Mouse (Mus musculus): ENCODE data around the gene Fah.

Gene Fah

GRCm38 (mm10) chr7:84594917-84595303, 11.6 kb downstream of the Fah start:
- DNase-seq (ENCODE audit: low read depth, low spot score): no peak

- DNase-seq (ENCODE audit: low read depth, low spot score): peak; percentile 87
Observed at GRCm38 (mm10) chr7:84594087-84594916, 12.2 kb downstream of the Fah start.

- peak; percentile 16 for DNase-seq (ENCODE audit: low read depth, low spot score)
Observed at GRCm38 (mm10) chr7:84591347-84591746, 15.2 kb downstream of the Fah start.

- no peak for DNase-seq (ENCODE audit: low read depth, low spot score)
Observed at GRCm38 (mm10) chr7:84590622-84591021, 15.9 kb downstream of the Fah start.

GRCm38 (mm10) chr7:84587101-84587783, 19.3 kb downstream of the Fah start:
- DNase-seq (ENCODE audit: low read depth, low spot score): no peak

GRCm38 (mm10) chr7:84586360-84587100, 20.0 kb downstream of the Fah start:
- no peak for DNase-seq (ENCODE audit: low read depth, low spot score)

GRCm38 (mm10) chr7:84585086-84585485, 21.4 kb downstream of the Fah start:
- DNase-seq (ENCODE audit: low read depth, low spot score): no peak

- DNase-seq (ENCODE audit: low read depth, low spot score): no peak
Observed at GRCm38 (mm10) chr7:84579769-84580168, 26.8 kb downstream of the Fah start.

- no peak for DNase-seq (ENCODE audit: low read depth, low spot score)
Observed at GRCm38 (mm10) chr7:84578841-84579240, 27.7 kb downstream of the Fah start.

- DNase-seq (ENCODE audit: low read depth, low spot score): no peak
Observed at GRCm38 (mm10) chr7:84577034-84577433, 29.5 kb downstream of the Fah start.

GRCm38 (mm10) chr7:84566200-84566599, 40.3 kb downstream of the Fah start:
- no peak for DNase-seq (ENCODE audit: low read depth, low spot score)

- DNase-seq (ENCODE audit: low read depth, low spot score): no peak
Observed at GRCm38 (mm10) chr7:84564236-84564635, 42.3 kb downstream of the Fah start.

GRCm38 (mm10) chr7:84560500-84560899, 46.0 kb downstream of the Fah start:
- no peak for DNase-seq (ENCODE audit: low read depth, low spot score)

- no peak for DNase-seq (ENCODE audit: low read depth, low spot score)
Observed at GRCm38 (mm10) chr7:84557332-84557731, 49.2 kb downstream of the Fah start.

GRCm38 (mm10) chr7:84555294-84555693, 51.2 kb downstream of the Fah start:
- no peak for DNase-seq (ENCODE audit: low read depth, low spot score)

- no peak for DNase-seq (ENCODE audit: low read depth, low spot score)
Observed at GRCm38 (mm10) chr7:84551472-84551871, 55.0 kb downstream of the Fah start.

GRCm38 (mm10) chr7:84546667-84547066, 59.9 kb downstream of the Fah start:
- no peak for DNase-seq (ENCODE audit: low read depth, low spot score)

- DNase-seq (ENCODE audit: low read depth, low spot score): no peak
Observed at GRCm38 (mm10) chr7:84544946-84545345, 61.6 kb downstream of the Fah start.
